9 mouse cellular contexts compared by ENCODE assay signal in genomic region chr8:61421606-61422005, GRCm38 (mm10).
DNase-seq lines count a peak whose midpoint lies in the region; ATAC-seq and TF ChIP-seq lines count a peak whose summit lies in the region.
"Had no signal": no experiment of that assay in that cellular context is flagged by ENCODE, and none has a peak within 500 bp of the region (broad histone marks: within the 10 kb centered on the region; RNA-seq: fewer than 3 reads in every experiment).

No protein-coding gene starts in this region.

- H3K4me2 ChIP-seq in forebrain, embryonic 16.5 days (ENCODE audit: low read length), result no peak overlapping the region
- no peak overlapping the region for H3K4me2 ChIP-seq in stomach, postnatal 0 days (replicated peaks; ENCODE audit: low read depth)
- H3K4me2 ChIP-seq: hindbrain, embryonic 14.5 days had no signal

- peaks cover 11% of the 10 kb centered on the region for H3K4me1 ChIP-seq in forebrain, embryonic 16.5 days (replicated peaks; ENCODE audit: control insufficient read depth, insufficient read depth, low read length)
- H3K4me1 ChIP-seq in stomach, postnatal 0 days (replicated peaks; ENCODE audit: control insufficient read depth, insufficient read depth), result no peaks in the 10 kb centered on the region

- H3K36me3 ChIP-seq in forebrain, embryonic 16.5 days (ENCODE audit: control insufficient read depth, insufficient read depth), result no peaks in the 10 kb centered on the region
- H3K36me3 ChIP-seq in stomach, postnatal 0 days (ENCODE audit: control insufficient read depth, insufficient read depth, low read length), result no peaks in the 10 kb centered on the region

- TF ChIP-seq EP300 in stomach, postnatal 0 days (optimal IDR thresholded peaks at IDR 0.05), result no peak

- intact Hi-C loops in gastrocnemius, adult 2 months (cut with DNase I), result no loop called here

- H3K27ac ChIP-seq in gastrocnemius, adult 2 months, result peak overlapping the region; percentile 49; the same call in 1 of the 2 replicates
- H3K27ac ChIP-seq in forebrain, embryonic 16.5 days (ENCODE audit: low read length), result no peak overlapping the region; the same call in 1 of the 2 replicates
- no peak overlapping the region for H3K27ac ChIP-seq in stomach, postnatal 0 days (replicated peaks)
- H3K27ac ChIP-seq: hindbrain, embryonic 14.5 days had no signal

- H3K9ac ChIP-seq in forebrain, embryonic 16.5 days (replicated peaks; ENCODE audit: low read depth, low read length), result no peak overlapping the region
- no peak overlapping the region for H3K9ac ChIP-seq in stomach, postnatal 0 days (ENCODE audit: low read length)
- H3K9ac ChIP-seq: hindbrain, embryonic 14.5 days had no signal

- 45% methylated on average over 11 of the region's 11 CpGs for WGBS in forebrain, embryonic 16.5 days
- WGBS in stomach, postnatal 0 days, result 86% methylated on average over 11 of the region's 11 CpGs

- no peaks in the 10 kb centered on the region for H3K9me3 ChIP-seq in forebrain, embryonic 16.5 days (ENCODE audit: control insufficient read depth, low read length)
- H3K9me3 ChIP-seq in stomach, postnatal 0 days (ENCODE audit: control insufficient read depth, low read length), result no peaks in the 10 kb centered on the region

- TF ChIP-seq CTCF in gastrocnemius, adult 2 months (IDR thresholded peaks at IDR 0.05), result no peak
- TF ChIP-seq CTCF in stomach, postnatal 0 days (IDR thresholded peaks at IDR 0.05; ENCODE audit: low read depth), result no peak

- peak; percentile 97 for ATAC-seq in forebrain, embryonic 16.5 days
- ATAC-seq in stomach, postnatal 0 days (ENCODE audit: low FRiP score, low TSS enrichment), result no peak

- H3K27me3 ChIP-seq in forebrain, embryonic 16.5 days (replicated peaks; ENCODE audit: control insufficient read depth, insufficient read depth, low read length), result no peaks in the 10 kb centered on the region
- no peaks in the 10 kb centered on the region for H3K27me3 ChIP-seq in stomach, postnatal 0 days (ENCODE audit: control insufficient read depth, insufficient read depth, low read length)

- H3K4me3 ChIP-seq in gastrocnemius, adult 2 months, result no peak overlapping the region
- no peak overlapping the region for H3K4me3 ChIP-seq in forebrain, embryonic 16.5 days (replicated peaks; ENCODE audit: low read length)
- H3K4me3 ChIP-seq in stomach, postnatal 0 days (ENCODE audit: low read depth, low read length), result no peak overlapping the region

- no peak for DNase-seq in gastrocnemius, adult 2 months
- DNase-seq in gastrocnemius, postnatal 25 days, result no peak
- DNase-seq in layer of hippocampus, postnatal 36 days, result peak; percentile 65 to 74
- DNase-seq in right cerebral cortex, postnatal 25 days, result peak; percentile 15
- DNase-seq in stomach, postnatal 0 days (ENCODE audit: low spot score), result no peak
- DNase-seq in retina, embryonic 14.5 days (ENCODE audit: low spot score), result no peak
- no peak for DNase-seq in retina, postnatal 1 day

Comparison
In these comparisons a context has a peak if more than half of its experiments do, and no peak if none do; other contexts are left out.
1. DNase-seq: peak in layer of hippocampus, postnatal 36 days (2 of 2) and right cerebral cortex, postnatal 25 days (single experiment); none in gastrocnemius, adult 2 months (single experiment), gastrocnemius, postnatal 25 days (single experiment), stomach, postnatal 0 days (single experiment), retina, embryonic 14.5 days (single experiment) and retina, postnatal 1 day (single experiment).